Mouse (Mus musculus) hindbrain, embryonic 16.5 days (tissue): ENCODE results near the gene Polr2b. TPM values are rescaled to one million over a fixed set of nuclear protein-coding genes. Genes with fewer than 3 reads are reported as not detected.

Experiments used
- ATAC-seq: fragments of 200-750 bp; cut with Nextera tagmentation; 2 replicates; pipeline ENCODE4 v1.8.0; 2017; ENCODE audit warnings: moderate TSS enrichment, moderate library complexity
- H3K27ac ChIP-seq: fragments of 300-500 bp; sonication (generic); 2 replicates; pipeline ENCODE4 v1.5.1; 2014; ENCODE audit warnings: low read depth, mild to moderate bottlenecking, control low read depth, low read length, moderate library complexity
- H3K27me3 ChIP-seq: fragments of 300-500 bp; sonication (generic); replicated peaks from 2 replicates; pipeline ENCODE4 v1.6.1; 2014; ENCODE audit warnings: low read length; ENCODE audit not compliant: control insufficient read depth, insufficient read depth
- H3K36me3 ChIP-seq: fragments of 300-500 bp; sonication (generic); 2 replicates; pipeline ENCODE4 v1.6.1; 2014; ENCODE audit warnings: mild to moderate bottlenecking, low read length, moderate library complexity, mixed read lengths; ENCODE audit not compliant: control insufficient read depth, insufficient read depth
- H3K4me1 ChIP-seq: fragments of 300-500 bp; sonication (generic); 2 replicates; pipeline ENCODE4 v1.6.1; 2014; ENCODE audit warnings: low read depth, low read length; ENCODE audit not compliant: control insufficient read depth, insufficient read depth
- H3K4me2 ChIP-seq: fragments of 300-500 bp; sonication (generic); 2 replicates; pipeline ENCODE4 v1.6.1; 2014; ENCODE audit warnings: mild to moderate bottlenecking, low read length, control low read depth, moderate library complexity
- H3K4me3 ChIP-seq: fragments of 300-500 bp; sonication (generic); 2 replicates; pipeline ENCODE4 v1.5.1; 2014; ENCODE audit warnings: mild to moderate bottlenecking, low read length, control low read depth, moderate library complexity
- H3K9ac ChIP-seq: fragments of 300-500 bp; sonication (generic); 2 replicates; pipeline ENCODE4 v1.6.1; 2014; ENCODE audit warnings: low read depth, mild to moderate bottlenecking, control low read depth, low read length, moderate library complexity
- H3K9me3 ChIP-seq: fragments of 300-500 bp; sonication (generic); 2 replicates; pipeline ENCODE4 v1.6.1; 2014; ENCODE audit warnings: mild to moderate bottlenecking, low read length, moderate library complexity; ENCODE audit not compliant: control insufficient read depth
- WGBS: fragments of 180-500 bp; shearing (Covaris S2); extraction: QIAGEN DNeasy Blood & Tissue Kit; methylation state at CpG from one replicate; pipeline ENCODE4 v1.1.7; 2014; 5-methylcytosine and 5-hydroxymethylcytosine counted together
- polyA plus RNA-seq: library from polyadenylated mRNA; unstranded; fragments of >200 nt; fragmentation: Nextera tagmentation; extraction: Ambion mirVana; gene quantifications from 2 replicates; pipeline ENCODE4 v1.2.1, GENCODE M21; 2015

The Polr2b gene
- polyA plus RNA-seq, 1 experiment from 2014 or later, result 52.4 TPM

- Histone ChIP-seq H3K4me3 (no peak overlapping the region), H3K27me3 (no peaks in the 10 kb centered on the region), H3K9me3 (no peaks in the 10 kb centered on the region), H3K36me3 (no peaks in the 10 kb centered on the region), H3K4me2 (no peak overlapping the region), H3K27ac (no peak overlapping the region), H3K4me1 (peaks cover 4% of the 10 kb centered on the region; the same call in 1 of the 2 replicates), H3K9ac (no peak overlapping the region)
- ATAC-seq, result no peak
- WGBS, result 83% methylated on average over 19 of the region's 19 CpGs
Measured at GRCm38 (mm10) chr5:77355307-77356265, 45.6 kb downstream of the Polr2b start.

- peak; percentile 51; the same call in 1 of the 2 replicates for ATAC-seq
- H3K4me3 ChIP-seq, result peak overlapping the region; percentile 30
- H3K9ac ChIP-seq, result peak overlapping the region; percentile 37; the same call in 1 of the 2 replicates
- WGBS, result 19% methylated on average over 22 of the region's 22 CpGs
- peaks cover 4% of the 10 kb centered on the region; the same call in 1 of the 2 replicates for H3K4me1 ChIP-seq
- H3K36me3 ChIP-seq, result no peaks in the 10 kb centered on the region
- peak overlapping the region; percentile 5; the same call in 1 of the 2 replicates for H3K27ac ChIP-seq
- no peaks in the 10 kb centered on the region for H3K27me3 ChIP-seq
- peak overlapping the region; percentile 57 for H3K4me2 ChIP-seq
- H3K9me3 ChIP-seq, result no peaks in the 10 kb centered on the region
Measured at GRCm38 (mm10) chr5:77357405-77358149, 47.6 kb downstream of the Polr2b start.

- Histone ChIP-seq H3K27me3 (no peaks in the 10 kb centered on the region), H3K9me3 (no peaks in the 10 kb centered on the region), H3K9ac (0 out of 2 replicates have a peak overlapping the region, but pooled peaks have one; percentile 41), H3K36me3 (no peaks in the 10 kb centered on the region), H3K27ac (peak overlapping the region; percentile 20; the same call in 1 of the 2 replicates), H3K4me2 (peak overlapping the region; percentile 57), H3K4me3 (peak overlapping the region; percentile 30), H3K4me1 (peaks cover 4% of the 10 kb centered on the region; the same call in 1 of the 2 replicates)
- WGBS, result 5% methylated on average over 10 of the region's 10 CpGs
- peak; percentile 43 for ATAC-seq
Measured at GRCm38 (mm10) chr5:77358347-77358746, 48.4 kb downstream of the Polr2b start.

GRCm38 (mm10) chr5:77359971-77360370, 50.0 kb downstream of the Polr2b start:
- H3K4me2 ChIP-seq, result no peak overlapping the region
- peaks cover 4% of the 10 kb centered on the region; the same call in 1 of the 2 replicates for H3K4me1 ChIP-seq
- no peak overlapping the region for H3K27ac ChIP-seq
- no peaks in the 10 kb centered on the region for H3K9me3 ChIP-seq
- H3K36me3 ChIP-seq, result no peaks in the 10 kb centered on the region
- no peak overlapping the region for H3K4me3 ChIP-seq
- H3K27me3 ChIP-seq, result no peaks in the 10 kb centered on the region
- no peak for ATAC-seq
- WGBS, result 89% methylated on average over 4 of the region's 4 CpGs
- no peak overlapping the region for H3K9ac ChIP-seq

GRCm38 (mm10) chr5:77361006-77361405, 51.1 kb downstream of the Polr2b start:
- H3K27me3 ChIP-seq, result no peaks in the 10 kb centered on the region
- WGBS, result 78% methylated on average over 4 of the region's 4 CpGs
- no peak overlapping the region for H3K9ac ChIP-seq
- H3K4me1 ChIP-seq, result peaks cover 4% of the 10 kb centered on the region; the same call in 1 of the 2 replicates
- H3K27ac ChIP-seq, result no peak overlapping the region
- H3K4me3 ChIP-seq, result no peak overlapping the region
- no peak overlapping the region for H3K4me2 ChIP-seq
- no peaks in the 10 kb centered on the region for H3K9me3 ChIP-seq
- no peaks in the 10 kb centered on the region for H3K36me3 ChIP-seq
- no peak for ATAC-seq

GRCm38 (mm10) chr5:77362120-77362519, 52.2 kb downstream of the Polr2b start:
- H3K27me3 ChIP-seq, result no peaks in the 10 kb centered on the region

GRCm38 (mm10) chr5:77363650-77364049, 53.7 kb downstream of the Polr2b start:
- H3K9ac ChIP-seq, result no peak overlapping the region
- H3K4me3 ChIP-seq, result no peak overlapping the region
- no peak overlapping the region for H3K27ac ChIP-seq
- no peaks in the 10 kb centered on the region for H3K36me3 ChIP-seq
- 83% methylated on average over 6 of the region's 6 CpGs for WGBS
- H3K9me3 ChIP-seq, result no peaks in the 10 kb centered on the region
- no peak overlapping the region for H3K4me2 ChIP-seq
- H3K27me3 ChIP-seq, result no peaks in the 10 kb centered on the region
- no peak for ATAC-seq
- H3K4me1 ChIP-seq, result no peaks in the 10 kb centered on the region

More at GRCm38 (mm10) chr5:77362120-77362519, 52.2 kb downstream of the Polr2b start:
- Histone ChIP-seq H3K27ac (no peak overlapping the region), H3K4me2 (no peak overlapping the region), H3K9me3 (no peaks in the 10 kb centered on the region), H3K9ac (no peak overlapping the region), H3K36me3 (no peaks in the 10 kb centered on the region), H3K4me3 (no peak overlapping the region), H3K4me1 (peaks cover 4% of the 10 kb centered on the region; the same call in 1 of the 2 replicates)
- 68% methylated on average over 3 of the region's 3 CpGs for WGBS
- no peak for ATAC-seq

GRCm38 (mm10) chr5:77364443-77365038, 54.6 kb downstream of the Polr2b start:
- no peak overlapping the region for H3K4me3 ChIP-seq
- no peaks in the 10 kb centered on the region for H3K27me3 ChIP-seq
- no peaks in the 10 kb centered on the region for H3K4me1 ChIP-seq
- no peak overlapping the region for H3K4me2 ChIP-seq
- H3K27ac ChIP-seq, result no peak overlapping the region
- H3K9me3 ChIP-seq, result no peaks in the 10 kb centered on the region
- 90% methylated on average over 3 of the region's 3 CpGs for WGBS
- no peak for ATAC-seq
- no peak overlapping the region for H3K9ac ChIP-seq
- no peaks in the 10 kb centered on the region for H3K36me3 ChIP-seq
